Mouse (Mus musculus) monocyte, adult 2 months (primary cell): ENCODE measurements around the gene Tmem41a.

Experiments
- DNase-seq, 2 experiments: peaks; one replicate each; pipeline ENCODE4 v3.0.0; 2022; ENCODE audit warnings: low spot score in 2 of 2, low read depth in 1 of 2

Tmem41a gene

DNA sequence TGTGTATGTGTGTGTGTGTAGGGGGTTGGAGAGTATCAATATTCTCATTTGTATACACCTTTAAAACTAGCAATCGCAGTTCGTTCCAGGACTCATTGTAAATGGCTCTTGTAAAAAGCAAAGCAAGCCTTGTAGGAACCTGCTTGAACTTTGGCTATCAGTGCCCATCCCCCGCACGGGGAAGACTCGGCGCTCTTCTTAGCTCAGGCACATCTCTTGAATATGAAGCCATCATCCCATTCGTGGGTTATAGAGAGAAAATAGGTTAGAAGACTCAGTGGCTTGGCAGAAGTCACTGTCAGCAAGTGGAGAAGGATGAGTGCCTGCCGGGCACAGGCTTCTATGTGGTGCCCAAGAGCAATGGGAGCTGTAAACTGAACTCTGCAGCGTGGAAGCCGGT is 42.7 kb downstream of the Tmem41a start:
- DNase-seq = no peak

GRCm38 (mm10) chr16:21901286-21901685 is 46.1 kb downstream of the Tmem41a start:
- no peak for DNase-seq

DNA sequence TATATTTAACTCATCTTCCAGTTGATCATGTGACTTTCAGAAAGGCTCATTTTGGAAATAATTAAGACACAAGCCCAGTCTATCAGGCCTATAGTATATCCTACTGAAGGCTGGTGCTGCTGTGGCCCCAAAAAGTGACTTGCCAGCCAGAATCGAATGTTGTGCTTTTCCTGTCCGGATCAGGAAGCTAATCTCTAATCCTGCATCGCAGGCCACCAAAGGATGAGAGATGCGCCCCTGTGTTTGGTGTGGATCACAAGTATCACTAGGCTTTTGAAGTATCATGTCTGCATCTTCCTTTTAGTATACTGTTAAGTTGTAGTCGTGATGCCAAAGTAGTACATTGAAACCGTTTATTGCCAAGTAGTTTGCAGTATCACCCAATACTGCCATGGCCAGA is 53.5 kb downstream of the Tmem41a start:
- DNase-seq = no peak

GRCm38 (mm10) chr16:21887601-21888000 is 59.8 kb downstream of the Tmem41a start:
- no peak for DNase-seq
